Mouse (Mus musculus) cerebellum, adult 11 months (tissue): ENCODE measurements around the gene Zfp445.
"Not testable (repeated sequence)": the region's sequence is repeated elsewhere in the genome, so short reads cannot be mapped to it uniquely, and the experiment has no call there.

ENCODE experiments used
- DNase-seq: peaks from one replicate; pipeline ENCODE4 v3.0.0; 2022

Gene Zfp445

DNA sequence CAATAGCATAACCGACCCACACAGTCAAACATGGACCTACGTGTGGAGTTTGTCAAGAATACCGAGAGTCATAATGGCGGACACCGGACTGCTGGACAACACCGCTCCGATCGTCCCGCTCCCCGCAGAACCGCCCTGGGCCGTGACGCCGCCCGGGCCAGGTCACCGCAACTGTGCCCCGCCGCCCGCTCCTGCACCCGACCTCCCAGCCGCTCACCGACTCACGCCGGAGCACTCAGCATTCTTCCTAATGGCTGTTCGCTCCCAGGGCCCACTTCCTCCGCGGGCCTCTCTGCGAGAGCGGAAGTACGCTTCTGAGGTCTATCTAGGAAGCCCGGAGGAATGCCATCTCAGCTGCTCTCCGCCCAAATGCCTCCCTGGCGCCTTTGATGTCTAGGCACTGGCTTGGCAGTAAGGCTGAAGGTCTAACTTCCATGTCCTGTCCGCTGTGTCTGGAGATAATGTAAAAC, at the start of gene Zfp445:
Gene Zfp445, minus strand, starts transcription at position 310 of the 470 bp plus-strand sequence.
- DNase-seq, result peak; percentile 72

DNA sequence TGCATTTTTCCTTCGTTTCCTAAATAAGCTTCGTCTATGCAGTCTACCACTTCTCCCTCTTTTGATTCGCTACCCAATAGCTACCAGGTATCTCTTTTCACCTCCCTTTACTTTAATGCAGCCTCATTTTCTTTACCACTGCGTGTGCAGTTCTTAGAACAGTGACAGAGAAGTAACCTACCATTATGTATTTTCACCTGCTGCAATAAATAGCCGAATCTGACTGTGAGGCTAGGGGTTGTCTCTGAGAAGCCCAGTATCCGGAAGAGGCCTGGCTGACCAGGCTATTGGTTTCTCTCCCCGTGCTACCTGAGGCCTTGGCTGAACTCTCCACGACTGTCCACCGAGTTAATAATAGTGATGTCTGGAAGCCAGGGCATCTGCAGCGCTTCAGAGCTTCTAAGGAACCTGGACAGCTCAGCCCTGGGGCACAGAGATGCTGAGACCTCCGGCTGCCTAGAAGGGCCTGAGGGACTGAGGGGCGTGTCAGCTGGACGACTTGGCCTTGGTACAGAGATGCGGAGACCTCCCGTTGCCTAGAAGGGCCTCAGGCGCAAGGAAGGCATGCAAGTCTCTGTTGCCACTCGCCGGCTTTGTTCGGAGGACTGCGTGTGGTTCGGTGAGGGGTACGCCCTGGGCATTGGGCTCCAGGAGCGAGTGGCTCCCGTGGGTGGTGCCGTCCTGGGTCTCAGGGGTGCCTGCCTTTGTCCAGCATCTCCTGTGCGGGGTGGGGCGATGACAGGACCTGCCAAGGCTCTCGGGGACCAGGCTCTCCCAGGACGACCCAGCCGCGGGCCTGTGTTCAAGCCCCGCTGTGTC, 37.1 kb upstream of the Zfp445 start:
- peak; percentile 72 for DNase-seq

DNA sequence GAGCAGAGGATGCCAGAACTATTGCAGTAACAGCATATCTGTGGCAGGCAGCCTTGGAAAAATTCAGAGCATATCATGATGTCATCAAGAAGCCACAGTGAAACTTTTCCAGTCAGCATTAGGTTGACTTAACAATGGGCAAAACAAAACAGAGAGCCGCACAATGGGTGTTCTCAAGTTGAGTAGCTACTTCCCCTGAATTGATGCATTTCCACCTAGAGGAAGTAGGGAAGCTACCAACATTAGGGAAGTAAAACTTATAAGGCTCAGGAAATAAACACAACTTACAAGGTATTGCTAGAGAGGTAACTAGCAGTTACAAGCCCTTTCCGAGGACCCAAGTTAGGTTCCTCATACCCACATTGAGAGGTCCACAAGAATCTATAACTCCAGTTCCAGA, 35.2 kb upstream of the Zfp445 start:
- DNase-seq, result no peak

DNA sequence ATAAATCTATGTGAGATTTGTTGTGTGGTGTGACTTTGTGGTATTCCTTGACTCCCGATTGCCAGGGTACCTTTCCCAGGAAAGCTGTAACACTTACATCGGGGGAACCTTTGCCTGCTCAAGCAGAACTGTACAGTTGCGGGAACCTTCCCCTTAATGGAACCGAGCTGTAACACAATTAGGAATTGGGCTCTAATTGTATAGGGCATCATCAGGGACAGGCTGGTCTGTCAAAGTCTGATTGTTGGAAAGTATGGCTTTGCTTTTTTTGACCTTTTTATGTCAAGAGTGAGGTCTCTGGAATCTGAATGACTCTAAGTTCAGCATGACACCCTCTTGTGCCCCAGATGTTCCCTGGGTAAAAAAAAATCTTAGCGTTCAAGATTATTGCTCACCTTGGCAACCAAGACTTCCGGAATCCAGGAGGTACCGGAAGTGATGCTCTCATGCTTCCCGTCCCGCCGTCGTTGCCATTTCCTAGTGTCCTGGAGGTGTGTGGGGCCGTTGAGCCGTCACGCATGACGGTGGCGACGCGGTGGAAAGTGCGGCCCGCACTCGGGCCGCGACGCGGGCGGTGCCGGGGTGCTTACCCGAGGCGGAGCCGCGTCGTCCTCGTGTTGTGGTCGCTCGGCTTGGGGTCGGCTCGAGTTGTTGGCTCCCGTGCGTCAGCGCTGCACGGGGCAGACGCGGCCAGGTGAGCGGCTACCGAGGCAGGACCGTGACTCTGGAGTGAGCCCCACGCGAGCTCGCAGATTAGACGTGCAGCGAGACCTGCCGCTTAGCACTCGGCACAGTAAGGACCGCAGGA, 20.8 kb upstream of the Zfp445 start:
- peak; percentile 50 for DNase-seq

DNA sequence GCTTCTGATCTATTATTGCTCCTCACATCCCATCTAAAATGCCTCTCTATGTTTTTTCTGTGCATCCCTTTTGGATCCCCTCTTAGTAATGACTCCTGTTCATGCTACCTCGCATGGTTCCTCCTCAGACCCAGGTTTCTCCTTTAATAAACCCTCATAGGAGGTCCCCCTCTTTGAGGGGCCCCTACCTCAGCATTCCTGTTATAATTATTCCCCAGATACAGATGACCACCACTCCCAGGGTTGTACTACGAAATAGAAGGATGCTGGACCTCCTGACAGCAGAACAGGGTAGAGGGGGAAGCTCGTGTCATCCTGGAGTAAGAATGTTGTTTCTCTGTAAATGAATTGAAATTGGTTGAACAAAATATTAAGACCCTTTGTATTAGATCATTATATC, 19.6 kb upstream of the Zfp445 start, which contains the start of gene Zkscan7:
Gene Zkscan7, plus strand, starts transcription at position 301 of the 400 bp plus-strand sequence.
- no peak for DNase-seq

DNA sequence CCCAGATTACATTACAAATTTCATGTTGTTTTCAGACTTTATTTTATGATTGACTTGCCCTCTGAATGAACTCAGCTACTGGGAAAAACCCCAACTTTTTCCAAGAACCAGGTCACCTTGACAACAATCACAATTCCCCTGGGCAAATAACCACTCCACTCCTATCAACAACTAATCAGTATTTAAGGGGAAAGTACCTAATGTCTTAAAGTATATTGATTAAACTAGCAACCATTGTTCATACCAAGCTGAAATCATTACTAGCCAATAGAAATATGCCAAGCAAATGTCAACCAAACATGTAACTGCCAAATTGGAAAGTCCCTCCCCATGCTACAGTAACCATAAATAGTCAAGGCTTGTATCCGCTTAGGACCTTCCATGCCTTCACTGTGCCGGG, 9.3 kb upstream of the Zfp445 start:
- DNase-seq, result no peak

DNA sequence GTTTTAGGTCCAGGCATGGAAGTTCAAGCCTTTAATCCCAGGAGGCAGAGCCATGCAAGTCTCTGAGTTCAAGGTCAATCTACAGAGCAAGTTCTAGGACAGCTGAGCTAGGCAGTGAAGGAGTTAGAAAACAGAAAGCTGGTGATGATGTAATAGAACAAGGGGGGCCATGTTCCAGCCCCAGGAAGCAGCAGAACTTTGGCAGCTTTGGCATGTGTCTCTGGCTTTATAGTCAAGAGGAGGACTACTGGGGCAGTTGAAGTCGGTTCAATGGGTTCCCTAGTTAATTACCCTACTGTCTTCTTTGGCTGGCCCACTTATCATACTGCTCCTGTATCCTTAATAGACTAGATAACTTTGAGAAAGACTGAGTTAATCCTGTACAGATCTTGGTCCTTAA, 8.8 kb upstream of the Zfp445 start:
- no peak for DNase-seq

DNA sequence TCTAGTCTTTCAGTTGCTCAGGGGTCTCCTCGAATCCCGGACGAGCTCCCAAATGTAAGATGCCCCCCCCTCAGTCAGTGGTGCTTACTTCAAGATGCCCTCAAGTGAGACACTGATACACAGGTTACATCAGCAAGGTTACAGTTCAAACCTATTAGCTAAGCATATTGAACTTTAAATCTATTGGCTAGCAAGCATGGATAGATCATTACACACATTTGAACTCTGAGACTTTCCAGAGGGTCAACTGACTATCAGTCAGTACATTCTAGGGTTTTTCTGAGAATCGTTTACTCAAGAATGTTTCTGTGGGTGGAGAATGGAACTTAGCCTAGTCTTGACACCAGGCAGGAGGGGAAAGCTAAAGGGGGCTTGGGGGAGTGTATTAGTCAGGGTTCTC, 6.8 kb upstream of the Zfp445 start:
- DNase-seq, result no peak

DNA sequence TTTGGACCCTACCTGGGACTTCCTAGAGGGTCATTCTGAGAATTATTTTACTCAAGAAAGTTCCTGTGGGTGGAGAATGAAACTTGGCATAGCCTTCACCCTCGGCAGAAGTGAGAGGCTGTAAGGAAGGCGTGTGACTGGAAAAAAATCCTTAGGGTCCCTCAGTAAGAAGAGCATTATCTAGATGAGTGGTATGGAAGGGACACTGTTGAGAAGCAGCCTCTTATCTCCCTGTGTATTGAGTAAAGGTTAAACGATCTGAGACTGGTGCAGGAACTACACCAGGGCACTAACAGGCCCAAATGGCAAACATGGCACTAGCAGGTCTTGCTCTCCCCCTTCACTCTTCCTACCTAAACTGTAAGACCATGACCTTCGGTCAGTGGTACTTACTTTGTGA, 386 bp upstream of the Zfp445 start:
- DNase-seq, result no peak

DNA sequence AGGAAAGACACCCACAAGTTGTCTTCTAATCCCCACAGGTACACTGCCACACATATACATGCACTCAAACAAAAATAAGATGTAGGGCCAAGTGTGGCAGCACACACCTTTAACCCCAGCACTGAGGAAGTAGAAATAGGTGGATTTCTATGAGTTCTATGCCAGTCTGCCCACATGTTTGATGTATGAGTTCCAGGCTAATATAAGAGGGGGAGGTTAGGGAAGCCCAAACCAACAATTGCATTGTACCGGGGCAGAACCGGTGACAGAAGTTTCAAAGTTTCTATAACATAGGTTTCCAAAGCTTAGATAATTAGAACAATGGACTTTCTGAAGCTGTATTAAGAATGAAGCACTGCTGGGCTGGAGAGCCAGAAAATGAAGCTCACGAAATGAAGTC, 958 bp downstream of the Zfp445 start:
- no peak for DNase-seq

DNA sequence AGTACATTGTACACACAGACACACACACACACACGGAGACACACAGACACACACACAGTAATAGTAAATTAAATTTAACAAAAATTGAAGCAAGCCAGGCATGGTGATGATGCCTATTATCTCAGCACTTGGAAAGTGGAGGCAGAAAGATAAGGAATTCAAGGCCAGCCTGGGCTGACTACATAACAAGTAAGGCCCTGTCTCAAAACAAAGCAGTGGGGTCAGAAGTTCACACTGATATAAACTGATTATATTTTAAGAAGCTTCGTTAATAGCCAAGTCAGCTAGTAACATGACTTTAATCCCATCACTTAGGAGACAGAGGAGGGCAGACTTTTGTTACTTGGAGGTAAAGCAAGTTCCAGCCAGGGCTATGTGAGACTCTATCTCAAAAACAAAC, 2.1 kb downstream of the Zfp445 start:
- no peak for DNase-seq

DNA sequence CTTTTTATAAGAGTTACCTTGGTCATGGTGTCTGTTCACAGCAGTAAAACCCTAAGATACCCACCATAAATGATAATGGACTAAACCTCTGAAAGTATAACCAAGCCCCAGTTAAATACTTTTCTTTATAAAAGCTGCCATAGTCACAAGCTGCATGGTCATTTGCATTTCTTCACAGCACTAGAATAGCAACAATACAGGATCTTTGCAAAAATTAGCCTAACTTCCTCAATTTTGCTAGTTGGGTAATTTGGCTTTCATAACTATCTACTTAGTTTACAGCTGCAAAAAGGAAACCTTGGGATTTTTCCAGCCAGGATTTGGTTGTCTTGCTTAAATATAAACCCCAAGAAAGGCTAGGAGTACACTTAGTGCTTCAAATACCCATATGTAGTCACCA, 5.1 kb downstream of the Zfp445 start:
- no peak for DNase-seq

DNA sequence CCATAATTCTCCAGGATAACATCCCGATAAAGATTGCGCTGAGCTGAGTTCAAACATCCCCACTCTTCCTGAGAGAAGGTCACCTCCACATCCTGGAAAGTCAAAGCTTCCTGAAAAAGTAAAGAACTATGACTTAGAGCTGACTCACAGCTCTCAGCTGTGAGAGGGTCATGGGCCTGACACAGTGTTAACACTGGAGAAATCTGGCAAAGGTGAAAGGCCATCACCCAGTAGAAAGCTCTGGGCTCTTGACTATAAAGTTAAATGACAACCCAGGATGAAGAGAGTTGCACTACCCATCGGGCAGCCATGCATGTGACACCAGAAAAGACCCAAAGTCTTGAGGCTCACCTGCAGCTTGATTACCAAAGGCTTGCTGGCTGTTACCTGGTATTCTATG, 9.1 kb downstream of the Zfp445 start:
- DNase-seq, result no peak

DNA sequence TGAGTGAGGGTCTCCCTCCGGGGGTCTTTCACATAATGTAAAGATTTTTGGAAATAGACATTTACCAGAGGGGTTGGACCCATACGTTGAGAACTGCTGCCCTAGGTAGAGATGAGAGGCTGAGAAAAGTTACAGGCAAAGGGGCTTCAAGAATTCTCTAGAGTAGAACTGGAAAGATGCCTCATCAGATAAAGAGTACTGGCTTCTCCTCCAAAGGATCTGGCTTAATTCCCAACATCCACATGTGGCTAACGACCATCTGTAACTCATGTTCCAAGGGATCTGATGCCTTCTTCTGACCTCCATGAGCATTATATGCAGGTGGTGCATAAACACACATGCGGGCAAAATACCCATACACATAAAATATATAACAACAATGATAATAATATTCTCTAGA, 10.2 kb downstream of the Zfp445 start:
- DNase-seq, result no peak

DNA sequence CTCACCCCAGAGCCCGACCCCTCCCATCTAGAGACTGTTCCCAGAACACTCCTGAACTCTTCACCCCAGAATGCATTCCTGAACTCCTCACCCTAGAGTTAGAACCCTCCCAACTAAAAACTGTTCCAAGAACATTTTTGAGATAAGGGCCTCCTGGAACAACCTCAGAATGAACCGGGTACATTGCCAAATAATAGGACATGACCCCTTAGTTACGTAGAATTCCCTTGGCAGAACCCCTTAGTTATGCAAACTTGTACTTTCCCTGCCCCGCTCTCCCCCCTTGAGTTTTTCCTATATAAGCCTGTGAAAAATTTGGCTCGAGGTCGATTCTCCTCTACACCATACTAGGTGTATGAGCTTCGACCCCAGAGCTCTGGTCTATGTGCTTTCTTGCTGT, 10.7 kb downstream of the Zfp445 start:
- DNase-seq, result not testable (repeated sequence)

DNA sequence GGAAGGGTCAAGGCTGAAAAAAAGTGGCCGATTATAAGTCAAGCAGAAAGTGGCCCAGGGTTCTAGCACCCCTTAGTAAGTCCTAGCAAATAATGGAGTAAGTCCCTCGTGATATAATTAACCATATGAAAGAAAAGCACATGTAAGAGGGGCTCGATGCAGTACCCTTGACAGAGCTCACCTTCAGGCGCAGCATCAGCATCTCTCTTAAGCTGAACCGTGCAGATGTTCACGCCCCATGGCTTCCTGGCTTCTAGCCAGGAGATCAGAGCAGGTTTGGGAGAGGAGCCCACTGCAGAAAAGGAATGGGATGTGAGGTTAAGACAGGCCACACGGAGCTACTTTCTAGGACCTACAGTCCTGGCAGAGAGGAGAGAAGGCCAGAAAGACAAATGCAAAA, 11.3 kb downstream of the Zfp445 start:
- no peak for DNase-seq

DNA sequence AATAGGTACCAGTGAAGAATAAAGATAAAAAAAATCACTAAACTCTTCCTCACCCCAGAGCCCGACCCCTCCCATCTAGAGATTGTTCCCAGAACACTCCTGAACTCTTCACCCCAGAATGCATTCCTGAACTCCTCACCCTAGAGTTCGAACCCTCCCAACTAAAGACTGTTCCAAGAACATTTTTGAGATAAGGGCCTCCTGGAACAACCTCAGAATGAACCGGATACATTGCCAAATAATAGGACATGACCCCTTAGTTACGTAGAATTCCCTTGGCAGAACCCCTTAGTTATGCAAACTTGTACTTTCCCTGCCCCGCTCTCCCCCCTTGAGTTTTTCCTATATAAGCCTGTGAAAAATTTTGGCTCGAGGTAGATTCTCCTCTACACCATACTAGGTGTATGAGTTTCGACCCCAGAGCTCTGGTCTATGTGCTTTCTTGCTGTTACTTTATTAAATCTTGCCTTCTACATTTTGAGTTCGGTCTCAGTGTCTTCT, 17.9 kb downstream of the Zfp445 start:
- DNase-seq, result not testable (repeated sequence)

DNA sequence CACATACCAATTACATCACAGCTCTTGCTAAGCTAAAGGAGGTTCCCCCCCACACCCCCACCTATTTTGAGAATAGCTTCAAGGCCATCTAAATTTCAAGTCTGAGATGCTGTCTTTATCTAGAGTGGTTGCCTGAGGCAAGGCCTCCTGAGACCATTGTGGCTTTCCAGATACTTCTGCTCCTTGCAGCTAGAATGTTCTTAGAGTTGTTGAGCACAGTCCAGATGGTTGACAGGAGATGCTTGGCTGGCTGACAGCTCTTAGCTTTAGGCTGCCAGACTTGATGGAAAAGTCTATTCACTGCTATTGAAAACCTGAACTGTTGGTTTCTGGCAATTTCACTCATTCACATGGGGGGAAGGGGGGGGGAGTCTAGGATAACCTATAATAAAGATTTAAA, 19.6 kb downstream of the Zfp445 start:
- DNase-seq, result no peak

DNA sequence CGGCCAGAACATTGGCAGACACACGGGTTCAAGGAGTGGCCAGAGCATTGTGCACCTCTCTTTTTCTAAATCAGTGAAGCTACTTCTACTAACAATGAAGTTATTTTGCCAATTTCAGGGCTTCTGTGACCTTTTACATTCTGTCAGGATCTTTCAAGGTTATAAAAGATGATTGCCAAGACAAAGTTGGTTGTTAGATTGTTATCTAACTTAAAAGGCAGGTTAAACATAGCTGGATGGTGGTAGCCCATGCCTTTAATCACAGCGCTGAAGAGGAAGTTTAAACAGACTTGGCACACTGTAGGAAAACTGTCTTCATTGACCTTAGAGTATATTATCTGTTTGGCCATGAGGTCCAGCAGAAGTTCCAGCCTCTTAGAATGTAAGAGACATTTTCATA, 20.2 kb downstream of the Zfp445 start:
- no peak for DNase-seq

DNA sequence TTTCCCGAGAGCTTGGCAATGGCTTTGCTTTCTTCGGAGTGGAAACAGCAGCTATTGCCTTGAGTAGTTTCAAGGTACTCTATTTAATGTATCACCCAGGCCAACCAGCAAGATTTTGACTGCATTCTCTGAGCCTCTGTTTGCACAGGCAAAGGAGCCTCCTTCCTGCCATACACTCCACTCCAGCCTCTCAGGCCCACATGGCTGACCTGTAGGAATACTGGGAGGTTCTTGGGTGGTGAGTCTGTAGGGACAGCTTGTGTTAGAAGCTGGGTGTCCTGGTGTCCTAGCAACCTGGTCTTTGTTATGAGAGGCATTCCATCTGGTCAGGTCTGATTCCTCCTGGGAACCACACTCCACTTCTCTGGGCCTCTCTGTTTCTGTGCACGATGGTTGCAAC, 22.0 kb downstream of the Zfp445 start, which contains the start of gene Gm35549:
Gene Gm35549, minus strand, starts transcription at position 276 of the 400 bp plus-strand sequence.
- DNase-seq, result no peak

DNA sequence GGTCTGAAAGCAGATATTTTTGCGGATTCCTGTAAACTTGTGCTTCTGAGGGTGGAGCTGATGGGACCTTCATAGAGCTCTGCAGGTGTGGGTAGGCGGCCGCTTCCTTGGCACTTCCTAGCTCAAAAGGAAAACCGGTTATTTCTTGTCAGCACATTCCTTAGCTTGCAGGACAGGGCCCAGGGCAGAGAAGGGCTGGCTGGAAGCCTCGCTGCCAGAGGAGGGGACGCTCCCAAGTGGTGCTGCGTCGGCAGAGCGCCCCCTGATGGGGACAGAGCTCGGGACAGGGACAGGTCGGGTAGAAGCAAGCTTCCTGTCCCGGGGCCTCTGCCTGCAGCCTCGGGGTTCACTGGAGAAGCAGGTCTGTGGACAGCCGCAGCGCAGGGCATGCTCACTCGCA, 28.1 kb downstream of the Zfp445 start:
- no peak for DNase-seq

DNA sequence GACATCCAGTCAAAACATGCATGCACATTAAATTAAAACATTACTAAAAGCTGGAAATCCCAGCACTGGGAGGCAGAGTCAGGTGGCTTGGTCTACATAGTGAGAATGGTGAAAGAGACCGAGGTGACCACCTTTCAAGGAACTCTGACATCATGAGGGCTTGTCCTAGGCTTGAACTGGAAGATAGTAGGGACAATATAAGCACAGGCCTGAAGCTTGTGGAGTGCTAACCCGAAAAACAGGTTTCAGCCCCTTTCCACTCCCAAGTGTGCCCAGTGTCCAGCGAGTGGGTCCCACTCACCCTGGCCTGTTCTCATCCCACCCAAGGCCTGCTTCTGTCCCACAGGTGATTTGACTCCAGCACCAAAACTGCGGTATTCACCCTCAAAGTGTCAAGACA, 28.6 kb downstream of the Zfp445 start:
- DNase-seq, result no peak

DNA sequence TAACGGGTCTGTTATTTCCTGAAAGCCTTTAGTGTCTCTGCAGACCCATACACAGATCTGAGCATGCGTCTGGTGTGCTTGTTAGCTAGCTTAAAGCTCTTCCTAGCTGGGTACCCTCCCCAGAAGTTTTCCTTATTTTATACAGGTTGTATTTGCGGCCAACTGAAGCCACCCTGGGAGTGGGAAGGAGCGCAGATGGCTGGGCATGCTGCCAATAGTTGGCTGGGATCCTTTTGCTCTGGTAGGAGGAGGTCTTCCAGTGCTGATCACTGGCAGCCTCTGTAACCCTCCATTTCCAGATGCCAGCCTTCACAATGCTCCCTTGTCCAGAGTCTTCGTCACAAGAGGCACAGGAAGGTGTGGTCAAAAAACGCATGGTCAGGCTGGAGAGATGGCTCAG, 29.0 kb downstream of the Zfp445 start:
- DNase-seq, result peak; percentile 49

DNA sequence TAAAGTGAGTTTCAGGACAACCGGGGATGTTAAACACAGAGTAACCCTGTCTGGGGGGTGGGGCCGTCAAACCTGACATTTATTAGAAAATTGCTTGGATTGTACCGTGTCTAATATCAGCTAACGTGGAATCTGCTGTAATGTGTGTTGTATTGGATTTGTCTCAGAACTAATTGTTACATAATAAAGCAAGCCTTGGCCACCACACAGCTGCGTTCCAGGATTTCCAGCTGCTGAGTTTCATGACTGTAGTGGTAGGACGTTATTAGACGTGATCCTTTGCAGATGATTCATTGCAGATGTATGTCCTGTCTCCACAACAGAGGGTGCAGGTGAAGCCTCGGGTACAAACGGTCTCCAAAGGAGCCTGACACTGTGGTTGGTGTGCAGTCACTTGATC, 29.7 kb downstream of the Zfp445 start:
- no peak for DNase-seq
